Mouse (Mus musculus) hindbrain, embryonic 14.5 days (tissue): ENCODE measurements around the gene 1810062G17Rik. TPM values are rescaled to one million over a fixed set of nuclear protein-coding genes. Genes with fewer than 3 reads are reported as not detected.

Source experiments
- microRNA-seq: library from miRNA; unstranded; fragments of <30 nt; microRNA quantifications from one replicate; pipeline ENCODE4, GENCODE M21; 2016
- polyA plus RNA-seq: library from polyadenylated mRNA; unstranded; fragments of >200 nt; fragmentation: Nextera tagmentation; extraction: Ambion mirVana; gene quantifications from 2 replicates; pipeline ENCODE4 v1.2.1, GENCODE M21; 2014

Gene 1810062G17Rik
- polyA plus RNA-seq, 1 experiment from 2014 or later: 0.21 TPM

Small RNA genes within 50 kb of the gene (microRNA-seq; reads per million reads assigned to microRNA genes)
- not detected for gene Mir7009

Other genes starting within 250 kb of the 1810062G17Rik start
- gene Anxa5, start within 50 bp of the 1810062G17Rik start, polyA plus RNA-seq: 64.9 and 75.8 TPM in 2 replicates
- gene Gm11549, start 45.9 kb downstream of the 1810062G17Rik start, polyA plus RNA-seq: 0.20 and 0.35 TPM in 2 replicates
- gene Exosc9, start 76.7 kb downstream of the 1810062G17Rik start, polyA plus RNA-seq: 74.5 and 77.9 TPM in 2 replicates
- 29.8 and 42.3 TPM in 2 replicates for gene Ccna2, start 96.2 kb downstream of the 1810062G17Rik start, polyA plus RNA-seq
- gene Bbs7, start 137.5 kb downstream of the 1810062G17Rik start, polyA plus RNA-seq: 20.6 and 24.0 TPM in 2 replicates
- gene Trpc3, start 214.2 kb downstream of the 1810062G17Rik start, polyA plus RNA-seq: 16.3 and 20.0 TPM in 2 replicates